Mouse (Mus musculus): ENCODE results near the gene Por. TPM values are rescaled to one million over a fixed set of nuclear protein-coding genes. Genes with fewer than 3 reads are reported as not detected.
A peak's percentile ranks its signal among the peaks of the same experiment; 100 is the strongest.

The Por gene
- polyA plus RNA-seq, 1 experiment from 2014 or later, result 121 TPM

GRCm38 (mm10) chr5:135734057-135734680, 64.3 kb downstream of the Por start:
- no peak for ATAC-seq (ENCODE audit: insufficient number of reproducible peaks, low FRiP score, low TSS enrichment, low read depth)
- peaks cover 47% of the 10 kb centered on the region for H3K36me3 ChIP-seq (ENCODE audit: control insufficient read depth, insufficient read depth, low read length)
- no peak overlapping the region for H3K9ac ChIP-seq (ENCODE audit: low read length)
- H3K9me3 ChIP-seq (ENCODE audit: control insufficient read depth, low read length), result no peaks in the 10 kb centered on the region
- no peaks in the 10 kb centered on the region for H3K4me1 ChIP-seq (ENCODE audit: control insufficient read depth, insufficient read depth, low read length)
- DNase-seq (ENCODE audit: low spot score), result no peak
- no peak overlapping the region for H3K27ac ChIP-seq (replicated peaks; ENCODE audit: low read depth, low read length)
- H3K4me2 ChIP-seq (ENCODE audit: low read depth, severe bottlenecking), result no peak overlapping the region
- H3K4me3 ChIP-seq (ENCODE audit: low read depth, low read length), result no peak overlapping the region
- no peaks in the 10 kb centered on the region for H3K27me3 ChIP-seq (ENCODE audit: control insufficient read depth, insufficient read depth, low read length)
- WGBS, result 91% methylated on average over 42 of the region's 42 CpGs

GRCm38 (mm10) chr5:135735741-135736140, 65.9 kb downstream of the Por start:
- WGBS, result 92% methylated on average over 13 of the region's 13 CpGs
- Histone ChIP-seq H3K27me3 (ENCODE audit: control insufficient read depth, insufficient read depth, low read length) (no peaks in the 10 kb centered on the region), H3K27ac (replicated peaks; ENCODE audit: low read depth, low read length) (no peak overlapping the region), H3K9ac (ENCODE audit: low read length) (no peak overlapping the region), H3K9me3 (ENCODE audit: control insufficient read depth, low read length) (no peaks in the 10 kb centered on the region), H3K36me3 (ENCODE audit: control insufficient read depth, insufficient read depth, low read length) (peaks cover 36% of the 10 kb centered on the region), H3K4me2 (ENCODE audit: low read depth, severe bottlenecking) (no peak overlapping the region), H3K4me3 (ENCODE audit: low read depth, low read length) (no peak overlapping the region), H3K4me1 (ENCODE audit: control insufficient read depth, insufficient read depth, low read length) (no peaks in the 10 kb centered on the region)
- ATAC-seq (ENCODE audit: insufficient number of reproducible peaks, low FRiP score, low TSS enrichment, low read depth) (no peak), DNase-seq (ENCODE audit: low spot score) (no peak)

GRCm38 (mm10) chr5:135736544-135736943, 66.7 kb downstream of the Por start:
- Histone ChIP-seq H3K4me3 (ENCODE audit: low read depth, low read length) (no peak overlapping the region), H3K9ac (ENCODE audit: low read length) (no peak overlapping the region), H3K36me3 (ENCODE audit: control insufficient read depth, insufficient read depth, low read length) (peaks cover 31% of the 10 kb centered on the region), H3K27me3 (ENCODE audit: control insufficient read depth, insufficient read depth, low read length) (no peaks in the 10 kb centered on the region), H3K27ac (replicated peaks; ENCODE audit: low read depth, low read length) (no peak overlapping the region), H3K4me2 (ENCODE audit: low read depth, severe bottlenecking) (no peak overlapping the region), H3K9me3 (ENCODE audit: control insufficient read depth, low read length) (no peaks in the 10 kb centered on the region), H3K4me1 (ENCODE audit: control insufficient read depth, insufficient read depth, low read length) (no peaks in the 10 kb centered on the region)
- ATAC-seq (ENCODE audit: insufficient number of reproducible peaks, low FRiP score, low TSS enrichment, low read depth) (no peak), DNase-seq (ENCODE audit: low spot score) (no peak)
- 88% methylated on average over 16 of the region's 16 CpGs for WGBS

GRCm38 (mm10) chr5:135737154-135737553, 67.3 kb downstream of the Por start:
- H3K9ac ChIP-seq (ENCODE audit: low read length), result no peak overlapping the region
- H3K36me3 ChIP-seq (ENCODE audit: control insufficient read depth, insufficient read depth, low read length), result peaks cover 31% of the 10 kb centered on the region
- no peak for ATAC-seq (ENCODE audit: insufficient number of reproducible peaks, low FRiP score, low TSS enrichment, low read depth)
- WGBS, result 81% methylated on average over 7 of the region's 7 CpGs
- H3K9me3 ChIP-seq (ENCODE audit: control insufficient read depth, low read length), result no peaks in the 10 kb centered on the region
- no peaks in the 10 kb centered on the region for H3K4me1 ChIP-seq (ENCODE audit: control insufficient read depth, insufficient read depth, low read length)
- H3K4me2 ChIP-seq (ENCODE audit: low read depth, severe bottlenecking), result no peak overlapping the region
- no peak for DNase-seq (ENCODE audit: low spot score)
- no peaks in the 10 kb centered on the region for H3K27me3 ChIP-seq (ENCODE audit: control insufficient read depth, insufficient read depth, low read length)
- H3K4me3 ChIP-seq (ENCODE audit: low read depth, low read length), result no peak overlapping the region
- no peak overlapping the region for H3K27ac ChIP-seq (replicated peaks; ENCODE audit: low read depth, low read length)

- H3K9me3 ChIP-seq (ENCODE audit: control insufficient read depth, low read length), result no peaks in the 10 kb centered on the region
- H3K4me2 ChIP-seq (ENCODE audit: low read depth, severe bottlenecking), result no peak overlapping the region
- whole genome bisulfite sequencing, result 17% methylated on average over 6 of the region's 6 CpGs
- H3K4me1 ChIP-seq (ENCODE audit: control insufficient read depth, insufficient read depth, low read length), result peaks cover 5% of the 10 kb centered on the region; the same call in 1 of the 2 replicates
- ATAC-seq (ENCODE audit: insufficient number of reproducible peaks, low FRiP score, low TSS enrichment, low read depth) (no peak), DNase-seq (ENCODE audit: low spot score) (no peak)
- H3K36me3 ChIP-seq (ENCODE audit: control insufficient read depth, insufficient read depth, low read length), result peaks cover 23% of the 10 kb centered on the region
- no peak overlapping the region for H3K9ac ChIP-seq (ENCODE audit: low read length)
- no peak overlapping the region for H3K4me3 ChIP-seq (ENCODE audit: low read depth, low read length)
- no peak overlapping the region for H3K27ac ChIP-seq (replicated peaks; ENCODE audit: low read depth, low read length)
- no peaks in the 10 kb centered on the region for H3K27me3 ChIP-seq (ENCODE audit: control insufficient read depth, insufficient read depth, low read length)
Measured at GRCm38 (mm10) chr5:135738266-135738665, 68.4 kb downstream of the Por start.

GRCm38 (mm10) chr5:135742156-135742555, 72.3 kb downstream of the Por start:
- H3K9ac ChIP-seq (ENCODE audit: low read length), result no peak overlapping the region
- H3K4me3 ChIP-seq (ENCODE audit: low read depth, low read length), result no peak overlapping the region
- H3K27me3 ChIP-seq (ENCODE audit: control insufficient read depth, insufficient read depth, low read length), result no peaks in the 10 kb centered on the region
- H3K4me1 ChIP-seq (ENCODE audit: control insufficient read depth, insufficient read depth, low read length), result peaks cover 9% of the 10 kb centered on the region; the same call in 1 of the 2 replicates
- H3K27ac ChIP-seq (replicated peaks; ENCODE audit: low read depth, low read length), result no peak overlapping the region
- DNase-seq (ENCODE audit: low spot score), result peak; percentile 45
- H3K4me2 ChIP-seq (ENCODE audit: low read depth, severe bottlenecking), result no peak overlapping the region
- WGBS, result 65% methylated on average over 10 of the region's 10 CpGs
- no peaks in the 10 kb centered on the region for H3K36me3 ChIP-seq (ENCODE audit: control insufficient read depth, insufficient read depth, low read length)
- no peak for ATAC-seq (ENCODE audit: insufficient number of reproducible peaks, low FRiP score, low TSS enrichment, low read depth)
- H3K9me3 ChIP-seq (ENCODE audit: control insufficient read depth, low read length), result no peaks in the 10 kb centered on the region

GRCm38 (mm10) chr5:135742941-135743740, 73.3 kb downstream of the Por start:
- DNase-seq (ENCODE audit: low spot score), result peak; percentile 61
- no peak overlapping the region for H3K27ac ChIP-seq (replicated peaks; ENCODE audit: low read depth, low read length)
- WGBS, result 20% methylated on average over 18 of the region's 18 CpGs
- peaks cover 9% of the 10 kb centered on the region; the same call in 1 of the 2 replicates for H3K4me1 ChIP-seq (ENCODE audit: control insufficient read depth, insufficient read depth, low read length)
- H3K4me3 ChIP-seq (ENCODE audit: low read depth, low read length), result peak overlapping the region; percentile 86
- H3K27me3 ChIP-seq (ENCODE audit: control insufficient read depth, insufficient read depth, low read length), result no peaks in the 10 kb centered on the region
- H3K36me3 ChIP-seq (ENCODE audit: control insufficient read depth, insufficient read depth, low read length), result no peaks in the 10 kb centered on the region
- H3K9me3 ChIP-seq (ENCODE audit: control insufficient read depth, low read length), result no peaks in the 10 kb centered on the region; the same call in 1 of the 2 replicates
- H3K9ac ChIP-seq (ENCODE audit: low read length), result peak overlapping the region; percentile 77; the same call in 1 of the 2 replicates
- ATAC-seq (ENCODE audit: insufficient number of reproducible peaks, low FRiP score, low TSS enrichment, low read depth), result no peak
- peak overlapping the region; percentile 85 for H3K4me2 ChIP-seq (ENCODE audit: low read depth, severe bottlenecking)

GRCm38 (mm10) chr5:135743741-135744609, 74.1 kb downstream of the Por start, which contains the start of gene Tmem120a:
Gene Tmem120a (minus strand): TSS chr5:135744448.
- Histone ChIP-seq H3K27ac (replicated peaks; ENCODE audit: low read depth, low read length) (no peak within 1 kb of the TSS), H3K36me3 (ENCODE audit: control insufficient read depth, insufficient read depth, low read length) (no peaks in the 10 kb centered on the region), H3K4me2 (ENCODE audit: low read depth, severe bottlenecking) (peak within 1 kb of the TSS; percentile 85), H3K9ac (ENCODE audit: low read length) (peak within 1 kb of the TSS; percentile 77), H3K9me3 (ENCODE audit: control insufficient read depth, low read length) (no peaks in the 10 kb centered on the region; the same call in 1 of the 2 replicates), H3K4me1 (ENCODE audit: control insufficient read depth, insufficient read depth, low read length) (peaks cover 9% of the 10 kb centered on the region; the same call in 1 of the 2 replicates), H3K4me3 (ENCODE audit: low read depth, low read length) (peak within 1 kb of the TSS; percentile 86), H3K27me3 (ENCODE audit: control insufficient read depth, insufficient read depth, low read length) (no peaks in the 10 kb centered on the region)
- DNase-seq (ENCODE audit: low spot score) (peak; percentile 95), ATAC-seq (ENCODE audit: insufficient number of reproducible peaks, low FRiP score, low TSS enrichment, low read depth) (peak; percentile 89)
- under 1% methylated on average over 59 of the region's 60 CpGs for WGBS
